Mouse (Mus musculus) right cerebral cortex, postnatal 4 days (tissue): ENCODE measurements around the gene Ptprcap.
"Not testable (repeated sequence)": the region's sequence is repeated elsewhere in the genome, so short reads cannot be mapped to it uniquely, and the experiment has no call there.

Experiments
- DNase-seq: peaks from one replicate; pipeline ENCODE4 v3.0.0-alpha.2; 2022

The Ptprcap gene

GRCm38 (mm10) chr19:4125741-4126696, 27.4 kb upstream of the Ptprcap start, which contains the start of gene Aip:
TSS of gene Aip (minus strand) at chr19:4125858.
- DNase-seq, result peak; percentile 98

- no peak for DNase-seq
These were observed 26.5 kb upstream of the Ptprcap start for GRCm38 (mm10) chr19:4126759-4127495.

GRCm38 (mm10) chr19:4129462-4129861, 23.9 kb upstream of the Ptprcap start:
- DNase-seq, result no peak

GRCm38 (mm10) chr19:4130106-4130505, 23.3 kb upstream of the Ptprcap start:
- no peak for DNase-seq

- no peak for DNase-seq
These were observed 22.3 kb upstream of the Ptprcap start for GRCm38 (mm10) chr19:4131075-4131474.

- DNase-seq, result no peak
These were observed 21.6 kb upstream of the Ptprcap start for GRCm38 (mm10) chr19:4131768-4132167.

- DNase-seq, result peak; percentile 6
These were observed 19.1 kb upstream of the Ptprcap start for GRCm38 (mm10) chr19:4134354-4134753.

- not testable (repeated sequence) for DNase-seq
These were observed 18.0 kb upstream of the Ptprcap start for GRCm38 (mm10) chr19:4135229-4135962.

GRCm38 (mm10) chr19:4135963-4136345, 17.4 kb upstream of the Ptprcap start:
- not testable (repeated sequence) for DNase-seq

- no peak for DNase-seq
These were observed 16.9 kb upstream of the Ptprcap start for GRCm38 (mm10) chr19:4136463-4136862.

GRCm38 (mm10) chr19:4137913-4138312, 15.5 kb upstream of the Ptprcap start:
- no peak for DNase-seq

GRCm38 (mm10) chr19:4139446-4139845, 14.0 kb upstream of the Ptprcap start, which contains the start of gene Gpr152:
TSS of gene Gpr152 (plus strand) at chr19:4139787.
- no peak for DNase-seq

- DNase-seq, result no peak
These were observed 13.3 kb upstream of the Ptprcap start for GRCm38 (mm10) chr19:4140147-4140546.

- DNase-seq, result no peak
These were observed 10.8 kb upstream of the Ptprcap start for GRCm38 (mm10) chr19:4142416-4143173.

GRCm38 (mm10) chr19:4143759-4144268, 9.6 kb upstream of the Ptprcap start, which contains the start of gene Cabp4:
TSS of gene Cabp4 (minus strand) at chr19:4144033.
- DNase-seq, result no peak

GRCm38 (mm10) chr19:4144550-4145498, 8.6 kb upstream of the Ptprcap start:
- no peak for DNase-seq

- no peak for DNase-seq
These were observed 7.5 kb upstream of the Ptprcap start for GRCm38 (mm10) chr19:4145936-4146335.

- DNase-seq, result no peak
These were observed 6.9 kb upstream of the Ptprcap start for GRCm38 (mm10) chr19:4146366-4147021.

GRCm38 (mm10) chr19:4147022-4147405, 6.4 kb upstream of the Ptprcap start:
- no peak for DNase-seq
